Mouse (Mus musculus): ENCODE measurements around the gene Gnaq. TPM values are rescaled to one million over a fixed set of nuclear protein-coding genes. Genes with fewer than 3 reads are reported as not detected.
"Not testable (repeated sequence)": the region's sequence is repeated elsewhere in the genome, so short reads cannot be mapped to it uniquely, and the experiment has no call there.

Gene Gnaq
- total RNA-seq (2021): 10 to 100 TPM; 22.5 to 23.0 TPM

DNA sequence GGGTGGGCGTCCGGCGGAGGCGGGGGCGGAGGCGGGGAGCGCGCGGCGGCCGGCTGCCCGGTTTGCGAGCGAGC is at the start of gene Gnaq:
Gnaq (plus strand) TSS at position 41 of the 74 bp plus-strand sequence.
- intact Hi-C loops (cut with DNase I): loop anchor here (2.0 kb wide), 2 partner anchors 90 to 198 kb away; no protein-coding TSS in a partner anchor
- no peak for DNase-seq

DNA sequence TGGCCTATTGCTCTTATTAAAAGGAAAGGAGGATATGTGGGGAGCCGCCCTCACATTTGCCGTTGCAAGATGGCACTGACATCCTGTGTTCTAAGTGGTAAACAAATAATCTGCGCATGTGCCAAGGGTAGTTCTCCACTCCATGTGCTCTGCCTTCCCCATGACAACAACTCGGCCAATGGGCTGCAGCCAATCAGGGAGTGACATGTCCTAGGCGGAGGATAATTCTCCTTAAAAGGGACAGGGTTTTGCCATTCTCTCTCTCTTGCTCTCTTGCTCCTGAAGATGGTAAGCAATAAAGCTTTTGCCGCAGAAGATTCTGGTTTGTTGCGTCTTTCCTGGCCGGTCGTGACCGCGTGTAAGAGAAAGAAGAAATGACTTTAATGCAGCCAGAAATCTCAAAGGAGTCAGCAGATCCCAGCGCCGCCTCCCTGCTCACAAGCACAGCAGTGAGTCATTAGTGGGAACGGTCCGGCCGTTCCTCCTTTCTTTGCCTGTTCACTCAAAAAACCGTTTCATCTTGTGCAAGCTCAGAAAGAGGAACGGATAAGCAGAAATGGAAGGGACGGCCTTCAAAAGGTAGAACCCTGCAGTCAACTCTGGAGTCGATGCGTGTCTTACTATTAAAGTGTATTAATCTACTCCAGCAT is 48.5 kb upstream of the Gnaq start:
- intact Hi-C loops (cut with DNase I); DNase-seq: not testable (repeated sequence)

DNA sequence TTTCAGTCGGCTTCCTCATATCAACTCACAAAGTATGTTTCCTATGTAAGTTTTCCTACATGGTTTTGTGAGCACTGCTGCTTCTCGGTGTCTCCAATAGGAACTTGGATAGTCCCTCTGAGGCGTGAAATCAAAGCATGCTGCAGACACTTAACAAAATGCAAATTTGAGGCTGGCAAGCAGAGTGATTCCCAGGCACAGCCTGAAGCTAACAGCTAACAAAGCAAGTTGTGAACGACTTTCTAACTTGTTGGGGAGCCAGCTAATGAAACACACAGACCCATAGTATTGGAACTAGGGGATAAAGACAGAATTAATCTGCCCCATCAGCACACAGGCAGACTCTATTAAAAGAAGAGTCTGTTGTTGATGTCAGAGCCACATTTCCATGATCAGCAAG is 47.4 kb upstream of the Gnaq start:
- intact Hi-C loops (cut with DNase I): no loop called here
- DNase-seq: no peak

DNA sequence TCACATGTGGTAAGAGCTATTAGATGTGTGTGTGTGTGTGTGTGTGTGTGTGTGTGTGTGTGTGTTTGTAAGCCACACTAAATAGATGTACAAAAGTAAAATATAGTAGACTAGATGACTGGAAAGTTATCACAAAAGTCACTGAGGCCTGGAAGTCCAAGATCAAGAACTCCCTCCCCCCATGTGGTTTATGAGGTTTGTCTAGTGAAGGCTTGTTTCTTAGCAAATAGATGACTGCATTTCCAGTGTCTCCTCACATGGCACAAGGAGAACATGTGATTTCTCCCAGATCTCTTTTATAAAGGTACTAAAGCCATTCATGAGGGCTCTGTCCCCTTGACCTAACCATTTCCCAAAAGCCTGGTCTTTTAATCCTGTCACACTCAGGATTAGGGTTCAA is 46.5 kb upstream of the Gnaq start:
- DNase-seq: no peak
- intact Hi-C loops (cut with DNase I): no loop called here

DNA sequence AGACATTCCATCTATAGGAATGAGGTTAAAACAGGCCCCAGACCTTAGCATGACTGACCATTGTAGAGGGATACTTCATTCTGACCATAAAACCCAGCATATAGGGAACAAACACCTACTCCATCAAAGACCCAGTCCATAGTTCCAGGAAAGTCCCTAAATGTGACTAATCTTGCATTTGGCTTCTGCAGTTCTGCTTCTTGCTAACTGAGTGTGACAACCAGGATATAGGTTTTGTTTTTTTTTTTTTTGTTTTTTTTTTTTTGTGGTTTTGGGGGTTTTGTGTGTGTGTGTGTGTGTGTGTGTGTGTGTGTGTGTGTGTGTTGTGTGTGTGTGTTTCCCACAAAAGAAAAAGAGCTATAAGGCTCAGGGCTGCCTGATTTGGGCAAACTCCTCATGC is 46.0 kb upstream of the Gnaq start:
- DNase-seq: no peak
- intact Hi-C loops (cut with DNase I): no loop called here

DNA sequence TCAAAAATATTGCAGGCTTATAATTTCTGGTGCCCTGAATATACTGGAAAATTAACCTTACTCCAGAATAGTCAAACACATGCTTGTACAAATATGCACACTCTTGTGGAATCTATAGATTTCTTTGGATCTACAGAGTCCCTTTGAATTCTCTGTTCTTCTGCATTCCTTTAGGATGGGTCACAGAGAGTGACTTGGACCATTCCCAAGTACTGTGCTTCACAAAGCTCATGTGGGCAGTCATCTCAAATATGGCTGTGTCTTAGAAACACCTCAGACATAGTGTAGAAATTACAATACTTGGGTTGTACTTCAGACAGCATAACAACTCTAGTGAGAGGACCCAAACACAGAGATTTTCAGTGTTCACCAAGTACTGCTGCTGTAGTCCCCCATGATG is 45.2 kb upstream of the Gnaq start:
- DNase-seq: no peak
- intact Hi-C loops (cut with DNase I): no loop called here

DNA sequence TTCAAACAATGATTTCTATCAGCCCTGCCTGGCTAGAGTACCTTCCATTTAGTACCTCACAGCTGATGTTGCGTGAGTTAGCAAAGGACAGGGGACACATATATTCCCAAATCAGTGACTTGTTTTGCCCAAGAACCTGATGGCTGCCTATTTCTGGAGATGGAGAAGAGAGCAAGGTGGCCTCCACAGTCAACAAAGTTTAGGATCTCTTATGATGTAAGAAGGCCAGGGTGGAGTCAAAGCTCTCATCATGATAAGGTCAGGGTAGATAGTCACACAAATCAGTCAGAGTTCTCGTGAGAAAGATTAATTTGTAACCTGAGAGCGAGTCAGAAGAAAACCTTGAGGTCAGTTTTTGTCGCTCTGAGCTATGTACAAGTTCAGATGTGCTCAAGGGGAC is 39.0 kb upstream of the Gnaq start:
- DNase-seq: no peak
- intact Hi-C loops (cut with DNase I): no loop called here

DNA sequence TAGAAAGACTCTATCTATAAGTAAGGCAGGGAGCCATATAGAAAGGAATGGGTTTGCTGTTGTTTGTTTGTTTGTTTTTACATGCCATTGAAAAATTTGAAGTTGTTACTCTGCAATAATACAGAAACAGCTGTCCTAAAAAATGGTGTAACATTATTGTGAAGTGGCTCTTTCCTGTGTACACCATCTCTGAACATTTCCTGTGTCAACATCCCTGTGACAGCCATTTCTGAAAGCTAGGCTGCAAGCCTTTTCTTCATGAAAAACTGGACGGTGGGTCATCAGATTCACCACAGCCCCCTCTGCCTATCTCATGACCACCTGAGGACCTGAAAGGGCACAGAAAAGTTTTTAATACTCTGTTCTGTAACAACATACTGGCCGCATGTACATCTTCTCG is 22.7 kb upstream of the Gnaq start:
- intact Hi-C loops (cut with DNase I): no loop called here
- no peak for DNase-seq

DNA sequence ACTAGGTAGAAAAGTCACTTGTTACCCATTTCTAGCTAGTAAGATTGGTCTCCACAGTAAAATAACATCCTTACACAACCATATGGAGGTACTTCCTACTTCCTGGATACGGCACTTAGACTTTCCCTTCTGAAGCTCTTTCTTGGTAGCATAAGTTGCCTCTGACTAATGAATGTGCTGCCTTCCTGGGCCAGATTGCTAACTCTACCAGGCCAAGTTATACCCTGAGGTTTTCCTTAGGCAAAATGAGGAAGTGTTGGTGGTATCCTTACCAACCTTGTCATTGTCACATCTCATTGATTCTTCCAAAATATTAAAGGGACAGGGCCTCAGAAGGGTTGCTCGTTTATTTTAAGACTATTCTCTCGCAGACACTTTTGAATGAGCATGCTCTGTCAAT is 22.0 kb upstream of the Gnaq start:
- no peak for DNase-seq
- intact Hi-C loops (cut with DNase I): no loop called here

DNA sequence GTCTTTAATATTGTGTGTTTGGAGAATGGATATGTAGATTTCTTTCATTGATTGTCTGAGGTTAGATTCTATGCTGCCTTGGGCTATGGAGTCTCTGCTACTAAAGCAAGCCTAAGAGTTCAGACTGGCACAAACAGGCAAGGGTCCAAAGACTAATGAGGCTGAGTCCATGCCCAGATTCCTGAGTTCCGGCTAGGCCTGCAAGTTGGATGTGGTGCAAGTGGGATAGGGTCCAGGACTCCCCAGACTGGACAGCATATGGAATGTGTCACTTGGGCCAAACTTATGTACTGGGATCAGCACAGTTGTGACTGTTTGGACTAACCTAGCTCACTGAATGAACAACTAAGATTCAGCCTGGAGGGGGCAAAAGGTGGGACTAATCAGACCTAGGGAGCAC is 19.3 kb upstream of the Gnaq start:
- intact Hi-C loops (cut with DNase I): no loop called here
- DNase-seq: peak; percentile 48 to 49

DNA sequence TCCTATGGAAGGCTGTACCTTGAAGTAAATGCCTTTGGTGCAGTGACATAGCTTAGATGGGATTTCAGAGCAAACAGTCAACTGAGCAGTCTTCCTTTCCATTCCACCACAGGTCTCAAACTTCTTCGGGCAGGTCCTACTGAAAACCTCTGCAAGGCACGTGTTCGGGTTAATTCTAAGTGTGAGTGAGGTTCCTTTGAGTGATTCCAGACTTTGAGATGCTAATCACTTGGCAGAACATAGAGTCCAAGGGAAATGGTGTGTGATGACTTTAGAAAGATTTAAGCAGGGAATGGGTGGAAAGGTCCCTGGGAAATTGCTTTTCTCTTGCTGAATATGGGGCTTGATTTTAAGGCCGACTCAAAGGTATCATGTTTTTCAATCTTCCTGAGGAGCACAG is 14.2 kb upstream of the Gnaq start:
- intact Hi-C loops (cut with DNase I): no loop called here
- no peak for DNase-seq

DNA sequence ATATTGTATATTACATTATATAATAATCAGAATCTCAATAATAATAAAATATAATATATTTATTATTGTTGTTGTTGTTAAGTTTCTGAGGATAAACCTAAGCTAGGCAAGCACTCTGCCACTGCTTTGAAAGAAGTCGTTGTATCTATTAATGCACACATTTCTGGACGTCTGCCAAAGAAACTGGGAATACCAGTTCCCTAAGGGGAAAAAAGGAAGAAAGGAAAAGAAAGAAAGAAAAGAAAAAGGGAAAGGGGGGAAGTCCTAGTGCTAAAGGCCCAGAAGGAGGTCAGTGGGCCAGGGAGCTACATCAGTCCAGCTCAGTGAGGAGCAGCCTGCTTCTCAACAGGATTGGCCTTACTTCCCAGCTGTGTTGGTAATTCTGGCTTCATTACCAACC is 11.3 kb upstream of the Gnaq start:
- intact Hi-C loops (cut with DNase I): no loop called here
- no peak for DNase-seq

DNA sequence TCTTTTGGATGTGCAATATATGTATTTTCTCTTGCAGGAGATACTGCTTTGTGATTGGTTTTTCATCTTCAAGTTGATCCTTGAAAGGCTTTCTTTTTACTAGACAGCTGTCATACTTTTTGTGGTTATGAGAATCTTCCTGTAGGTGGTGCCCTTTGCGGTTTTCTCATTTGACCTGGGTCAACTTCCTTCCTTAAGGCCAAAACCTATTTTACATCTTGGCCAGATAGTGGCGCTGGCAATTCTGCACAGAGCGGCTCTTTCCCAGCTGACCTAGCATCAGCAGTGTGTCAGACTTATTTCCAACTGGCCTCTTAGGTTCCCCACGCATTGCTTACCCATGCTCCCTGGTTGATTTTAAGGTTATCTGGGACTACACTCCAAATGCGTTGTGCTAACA is 3.9 kb upstream of the Gnaq start:
- peak in 1 of 2 experiments; percentile 31 for DNase-seq

DNA sequence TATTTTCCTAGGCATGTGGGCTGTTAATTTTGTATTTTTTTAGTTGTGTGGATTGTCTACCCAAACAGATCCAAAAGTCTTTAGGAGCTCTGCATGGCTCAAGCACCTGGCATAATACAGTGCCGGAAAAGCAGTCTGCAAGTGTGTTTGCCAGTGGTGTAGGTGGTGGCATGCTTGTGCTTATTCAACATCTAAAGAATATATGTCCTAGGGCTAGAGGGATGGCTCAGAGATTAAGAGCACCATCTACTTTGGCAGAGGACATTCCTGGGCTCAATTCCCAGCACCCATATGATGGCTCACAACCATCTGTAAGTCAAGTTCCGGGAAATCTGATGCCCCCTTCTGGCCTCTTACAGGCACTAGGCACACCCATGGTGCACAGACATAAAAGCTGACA is 3.5 kb upstream of the Gnaq start:
- intact Hi-C loops (cut with DNase I): loop anchor here (2.0 kb wide), 1 partner anchor 64 kb away; no protein-coding TSS in a partner anchor
- DNase-seq: no peak

More for the DNA sequence above, 3.9 kb upstream of the Gnaq start:
- intact Hi-C loops (cut with DNase I): loop anchor here (1.0 to 2.0 kb wide), 3 partner anchors 64 to 471 kb away; no protein-coding TSS in a partner anchor

DNA sequence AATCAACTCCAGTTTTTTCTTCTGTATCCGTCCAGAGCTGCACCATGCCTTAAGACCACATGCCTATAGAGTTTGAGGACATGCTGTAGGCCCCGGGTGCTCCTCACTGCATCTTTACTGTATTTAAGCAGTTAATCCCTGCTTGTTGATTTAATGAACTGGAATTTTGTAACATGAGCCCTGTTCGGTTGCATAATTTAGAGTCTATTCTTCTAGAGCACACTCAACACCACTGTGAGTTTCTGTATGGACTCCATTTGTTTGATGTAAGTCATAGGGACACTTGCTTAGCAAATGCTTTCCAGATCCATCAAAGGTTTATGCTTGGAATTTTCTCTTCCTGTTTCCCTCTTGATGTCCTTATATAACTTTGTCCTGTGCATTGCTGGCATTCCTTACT is 2.2 kb upstream of the Gnaq start:
- DNase-seq: no peak
- intact Hi-C loops (cut with DNase I): no loop called here

DNA sequence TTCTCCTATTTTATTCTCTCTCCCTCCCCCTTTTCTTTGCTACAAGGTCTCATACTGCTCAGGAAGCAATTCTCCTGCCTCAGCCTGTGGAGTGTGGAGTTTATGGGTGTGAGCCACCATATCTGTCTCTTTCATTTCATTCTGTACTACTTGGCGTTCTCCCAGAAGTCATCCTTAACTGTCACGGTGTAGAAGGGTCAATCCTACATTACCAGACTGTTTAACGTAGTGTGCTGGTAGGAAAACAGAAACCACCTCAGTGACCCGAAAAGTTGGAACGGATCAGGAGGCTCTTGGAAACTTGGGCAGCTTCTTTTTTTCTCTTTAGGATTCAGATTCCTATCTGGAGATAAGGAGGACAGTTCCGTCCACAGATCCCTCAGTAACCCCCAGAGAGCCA is 800 bp upstream of the Gnaq start:
- intact Hi-C loops (cut with DNase I): loop anchor here (2.0 kb wide), 2 partner anchors 91 to 199 kb away; no protein-coding TSS in a partner anchor
- DNase-seq: no peak

DNA sequence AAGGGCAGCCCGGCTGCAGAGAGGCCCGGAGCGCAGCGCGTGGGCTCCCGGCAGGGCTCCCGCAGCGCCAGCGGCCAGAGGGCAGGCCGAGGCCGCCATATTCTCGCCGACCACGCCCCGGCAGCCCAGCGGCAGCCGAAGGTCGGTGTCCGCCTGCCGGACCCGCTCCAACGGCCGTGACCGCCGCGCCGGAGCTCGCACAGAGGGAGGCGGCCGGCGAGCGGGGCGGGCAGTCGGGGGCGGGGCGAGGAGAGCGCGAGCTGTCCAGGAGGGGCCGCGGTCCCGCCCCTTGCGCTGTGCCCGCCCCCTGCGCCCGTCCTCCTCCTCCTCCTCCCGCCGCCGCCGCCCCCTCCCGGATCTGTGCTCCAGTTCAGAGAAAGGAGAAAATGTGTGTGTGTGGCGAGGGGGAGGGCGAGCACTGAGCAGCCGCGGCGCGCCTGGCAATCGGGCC is 266 bp upstream of the Gnaq start:
- intact Hi-C loops (cut with DNase I): loop anchor here (2.0 kb wide), 2 partner anchors 90 to 198 kb away; no protein-coding TSS in a partner anchor
- DNase-seq: peak; percentile 88 to 90

DNA sequence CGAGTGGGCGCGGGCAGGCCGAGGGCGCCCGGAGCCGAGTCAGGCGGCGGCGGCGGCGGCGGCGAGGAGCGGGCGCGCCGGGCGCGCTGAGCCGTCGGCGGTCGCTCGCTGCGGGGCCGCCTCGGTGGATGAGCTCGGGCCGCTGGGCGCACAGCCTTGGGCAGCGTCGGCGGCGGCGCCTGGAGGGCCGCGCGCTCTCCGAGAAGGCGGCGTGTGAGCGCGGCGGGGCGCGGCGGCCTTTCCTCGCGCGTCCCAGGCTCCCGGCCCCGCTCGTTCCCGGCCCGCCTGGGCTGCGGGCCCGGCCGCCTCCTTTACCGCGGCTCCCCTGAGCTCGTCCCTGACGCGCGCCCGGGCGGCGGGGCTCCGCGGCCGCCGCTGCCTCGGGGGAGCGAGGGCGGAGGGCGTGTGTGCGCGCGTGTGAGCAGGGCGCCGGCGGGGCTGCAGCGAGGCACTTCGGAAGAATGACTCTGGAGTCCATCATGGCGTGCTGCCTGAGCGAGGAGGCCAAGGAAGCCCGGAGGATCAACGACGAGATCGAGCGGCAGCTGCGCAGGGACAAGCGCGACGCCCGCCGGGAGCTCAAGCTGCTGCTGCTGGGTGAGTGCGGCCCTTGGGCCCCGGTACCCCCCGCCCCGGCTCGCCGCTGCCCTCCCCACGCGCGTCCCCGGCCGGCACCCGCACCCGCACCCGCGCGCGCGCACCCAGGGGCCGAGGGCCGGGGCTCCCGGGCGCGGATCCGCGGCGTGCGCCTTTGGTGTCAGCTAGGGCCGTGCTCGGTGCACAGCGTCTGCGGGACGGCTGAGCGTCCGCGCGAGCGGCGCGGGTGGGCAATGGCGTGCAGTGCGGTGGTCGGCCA is 462 bp downstream of the Gnaq start:
- DNase-seq: peak; percentile 62 to 75
- intact Hi-C loops (cut with DNase I): loop anchor here (2.0 kb wide), 2 partner anchors 90 to 198 kb away; no protein-coding TSS in a partner anchor

DNA sequence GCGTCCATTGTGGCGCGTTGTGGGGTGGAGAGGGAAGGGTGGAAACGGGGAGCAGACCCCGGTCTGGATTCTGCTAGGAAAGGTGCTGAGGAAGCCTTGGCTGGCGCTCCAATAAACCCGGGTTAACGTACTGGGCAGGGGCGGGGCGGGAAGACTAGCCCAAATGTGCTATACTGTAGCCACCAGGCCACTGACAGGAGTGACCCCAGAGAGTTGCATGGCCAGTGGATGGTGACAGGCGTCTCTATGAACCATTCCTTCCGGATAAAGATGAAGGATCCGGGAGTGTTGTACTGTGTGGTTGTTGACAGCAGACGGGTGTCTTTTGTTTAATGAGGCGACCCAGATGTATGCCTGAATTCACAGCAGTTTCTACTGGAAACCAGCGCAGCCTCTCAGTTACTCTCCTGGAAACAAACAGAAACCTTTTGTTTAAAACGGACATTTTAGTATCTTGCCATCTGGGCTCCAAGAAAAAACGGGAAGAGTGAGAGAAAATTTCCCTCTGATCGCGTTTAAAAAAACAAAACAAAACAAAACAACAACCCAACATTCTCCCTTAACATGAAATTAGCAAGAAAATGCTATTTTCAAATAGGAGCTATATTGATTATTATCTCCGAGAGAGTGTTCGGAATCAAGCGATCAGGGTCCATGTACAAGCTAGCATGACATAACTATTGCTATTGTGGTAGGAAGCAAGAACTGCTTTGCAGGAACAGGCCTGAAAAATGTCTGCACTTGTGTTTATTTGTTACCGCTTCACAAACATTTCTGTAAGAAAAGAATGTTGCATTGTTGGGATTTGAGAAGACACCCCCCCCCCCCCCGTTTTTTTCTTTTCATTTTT is 1.3 kb downstream of the Gnaq start:
- DNase-seq: peak in 1 of 2 experiments; percentile 51
- intact Hi-C loops (cut with DNase I): loop anchor here (2.0 kb wide), 3 partner anchors 27 to 197 kb away; no protein-coding TSS in a partner anchor

DNA sequence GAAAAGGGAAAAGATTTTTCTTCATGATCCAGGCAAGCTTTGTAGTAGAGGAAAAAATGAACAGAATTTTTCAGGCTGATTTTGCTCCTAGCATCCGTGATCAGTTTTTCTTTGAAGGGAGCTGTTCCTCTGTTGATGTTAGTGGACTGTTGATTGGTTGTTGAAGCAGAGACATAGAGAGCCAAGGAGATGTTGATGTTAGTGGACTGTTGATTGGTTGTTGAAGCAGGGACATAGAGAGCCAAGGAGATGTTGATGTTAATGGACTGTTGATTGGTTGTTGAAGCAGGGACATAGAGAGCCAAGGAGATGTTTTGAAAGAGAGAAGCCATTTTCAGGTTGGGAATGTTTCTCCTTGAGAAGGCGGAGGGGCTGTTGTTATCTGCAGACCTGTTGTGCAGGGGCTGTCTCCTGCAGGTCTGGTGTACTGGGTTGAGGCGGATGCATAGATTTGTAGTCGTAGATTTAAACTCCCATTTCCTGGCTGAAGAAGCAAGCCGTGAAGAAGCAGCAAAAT is 5.5 kb downstream of the Gnaq start:
- DNase-seq: no peak
- intact Hi-C loops (cut with DNase I): no loop called here

DNA sequence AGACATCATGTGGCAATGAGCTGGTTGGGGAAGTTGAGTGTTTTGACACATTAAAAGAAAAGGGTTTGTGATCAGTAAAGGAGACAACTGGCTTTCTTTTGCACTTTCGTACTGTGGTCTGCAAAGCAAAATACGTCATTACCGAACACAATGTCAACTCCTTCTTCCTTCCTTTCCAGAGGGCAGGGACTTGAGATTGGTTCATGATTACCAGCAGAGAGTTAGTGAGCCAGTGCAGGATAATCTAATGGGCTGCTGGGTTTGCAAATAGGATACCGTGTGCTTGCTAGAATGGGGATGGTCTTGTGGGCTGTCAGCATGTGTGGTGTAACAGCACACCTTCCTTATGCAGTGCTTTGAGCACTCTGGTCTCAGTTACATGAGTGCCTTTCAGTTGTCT is 8.1 kb downstream of the Gnaq start:
- no peak for DNase-seq
- intact Hi-C loops (cut with DNase I): no loop called here
